Mouse (Mus musculus) pancreas, adult 10 weeks (tissue): Measurements from ENCODE around the gene Ccn6. TPM values are rescaled to one million over a fixed set of nuclear protein-coding genes. Genes with fewer than 3 reads are reported as not detected.

ENCODE experiments used
- polyA plus RNA-seq: library from polyadenylated mRNA; stranded (reverse); fragments of 350-450 nt; fragmentation: Illumina TruSeq; extraction: RNeasy Lipid Tissue Mini Kit (QIAGEN cat#74804); gene quantifications from one replicate; pipeline ENCODE4 v1.2.3, GENCODE M21; 2015; ENCODE audit warnings: low read depth, low replicate concordance; ENCODE audit not compliant: insufficient read depth

Ccn6 gene
- polyA plus RNA-seq, result not detected

DNA sequence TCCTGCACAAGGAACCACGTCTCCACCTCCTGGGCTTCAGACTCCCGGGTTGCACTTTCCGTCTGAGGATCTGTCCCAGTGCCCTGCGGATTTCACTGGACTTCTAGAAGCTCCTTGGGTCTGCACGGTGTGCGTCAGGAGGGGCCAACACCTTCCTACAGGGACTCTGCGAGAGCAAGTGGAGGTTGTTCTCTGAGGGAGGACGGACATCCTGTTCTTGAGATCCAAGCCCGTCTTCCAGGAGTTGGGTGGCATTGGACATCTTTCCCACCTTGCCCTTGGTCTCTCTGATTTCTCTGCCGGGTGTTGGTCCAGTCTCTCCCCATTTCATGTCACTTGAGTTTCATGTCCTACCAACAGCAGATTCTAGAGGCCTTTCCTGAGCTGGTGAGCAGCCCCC is at the start of gene Ccn6:
Ccn6 (minus strand) TSS at position 101 of the 400 bp plus-strand sequence.

DNA sequence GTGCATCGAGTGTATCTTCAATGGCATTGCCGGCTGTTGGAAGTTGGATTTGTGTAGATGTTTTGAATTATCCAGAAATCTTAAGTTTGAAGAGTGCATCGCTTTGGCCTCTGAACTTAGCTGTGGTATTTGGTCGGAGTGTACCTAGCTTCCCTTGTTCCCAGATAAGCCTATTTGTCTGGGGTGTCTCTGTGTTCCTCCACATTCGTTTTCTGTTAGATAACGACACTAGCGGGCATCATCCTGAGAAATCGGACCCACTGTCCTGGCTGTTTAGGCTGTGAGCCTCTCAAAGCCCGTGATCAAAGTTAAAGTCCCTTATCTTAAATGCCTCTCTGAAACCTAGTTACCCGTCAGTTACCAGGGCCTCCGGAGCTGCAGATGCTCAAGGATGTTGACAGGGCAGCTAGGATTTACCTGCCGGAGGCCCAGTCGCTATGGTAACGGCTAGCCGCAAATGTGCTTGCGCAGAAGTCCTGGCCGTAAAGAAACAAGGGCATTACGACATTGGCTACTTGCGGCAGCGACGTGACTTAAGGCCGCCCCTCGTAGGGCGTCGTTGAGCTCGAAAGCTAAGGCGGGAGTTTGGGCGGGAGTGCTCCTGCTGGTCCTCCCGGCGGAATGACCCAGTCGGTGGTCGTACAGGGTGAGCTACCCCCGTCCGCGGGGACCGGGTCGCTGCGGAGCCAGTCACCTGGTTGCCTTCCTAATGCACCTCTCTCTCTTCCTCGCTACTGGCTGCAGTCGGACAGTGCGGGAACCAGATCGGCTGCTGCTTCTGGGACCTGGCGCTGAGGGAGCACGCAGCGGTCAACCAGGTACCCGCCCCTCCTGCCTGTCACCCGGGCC is 29.9 kb downstream of the Ccn6 start, which contains the start of the genes Fam229b and Tube1:
Fam229b (minus strand) TSS at position 453 of the 849 bp plus-strand sequence.
Tube1 (plus strand) TSS at position 515 of the 849 bp plus-strand sequence.

Other genes starting within 250 kb of the Ccn6 start
- 22.4 TPM for gene Lama4, start 198.3 kb downstream of the Ccn6 start, polyA plus RNA-seq
- gene Fam229b, start 29.9 kb downstream of the Ccn6 start, polyA plus RNA-seq, result 1.5 TPM
- gene Tube1, start 29.8 kb downstream of the Ccn6 start, polyA plus RNA-seq, result not detected
- gene Fyn, start 205.1 kb upstream of the Ccn6 start, polyA plus RNA-seq, result 16.2 TPM